In the genomic region with DNA sequence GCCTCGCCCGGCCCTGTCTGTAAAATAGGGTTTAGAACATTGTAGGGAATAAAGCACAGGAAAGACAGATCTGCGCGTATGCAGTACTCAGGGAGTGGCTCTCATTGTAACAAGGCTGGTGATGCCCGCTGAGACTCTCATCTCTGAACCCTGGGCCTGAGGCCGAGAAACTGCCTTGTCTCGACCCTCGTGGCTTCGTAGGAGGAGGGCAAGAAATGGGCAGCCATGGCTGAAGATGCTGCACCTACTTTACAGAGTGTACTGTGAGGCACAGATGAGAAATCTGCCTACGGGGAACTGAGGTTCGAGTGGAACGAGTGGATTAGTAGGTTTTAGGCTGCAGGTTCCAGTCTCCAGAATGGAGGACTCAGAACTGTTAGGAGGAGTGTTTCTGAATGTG, we compare ENCODE assay signal across 10 mouse cellular contexts. TPM values are rescaled to one million over a fixed set of nuclear protein-coding genes. Genes with fewer than 3 reads are reported as not detected.
A peak's percentile ranks its signal among the peaks of the same experiment; 100 is the strongest.
DNase-seq lines count a peak whose midpoint lies in the region; ATAC-seq and TF ChIP-seq lines count a peak whose summit lies in the region.
"Had no signal": no experiment of that assay in that cellular context is flagged by ENCODE, and none has a peak within 500 bp of the region (broad histone marks: within the 10 kb centered on the region; RNA-seq: fewer than 3 reads in every experiment).

No protein-coding gene starts in this region.

- no peak for TF ChIP-seq POLR2A in cerebellum, adult 2 months (IDR thresholded peaks at IDR 0.05; ENCODE audit: borderline replicate concordance, insufficient read depth, low read length)

- no peaks in the 10 kb centered on the region for H3K27me3 ChIP-seq in cerebellum, adult 2 months (ENCODE audit: control insufficient read depth, insufficient read depth, low read length)
- H3K27me3 ChIP-seq in lung, postnatal 0 days (replicated peaks; ENCODE audit: insufficient read depth, low read length), result peaks cover 35% of the 10 kb centered on the region
- H3K27me3 ChIP-seq in liver, embryonic 12.5 days (replicated peaks), result peaks cover 90% of the 10 kb centered on the region
- H3K27me3 ChIP-seq in stomach, embryonic 16.5 days (ENCODE audit: control insufficient read depth, insufficient read depth, low read length), result peaks cover 58% of the 10 kb centered on the region

- TF ChIP-seq CTCF in cerebellum, adult 2 months (IDR thresholded peaks at IDR 0.05; ENCODE audit: borderline replicate concordance, insufficient read depth, low read depth, low read length), result no peak
- no peak for TF ChIP-seq CTCF in lung, postnatal 0 days (IDR thresholded peaks at IDR 0.05)

- H3K4me3 ChIP-seq in cerebellum, adult 2 months (replicated peaks; ENCODE audit: insufficient read depth, low read depth, low read length), result peak overlapping the region; percentile 45
- peak overlapping the region; percentile 47 for H3K4me3 ChIP-seq in lung, postnatal 0 days (ENCODE audit: low read depth, low read length)
- H3K4me3 ChIP-seq in liver, embryonic 12.5 days, result peak overlapping the region; percentile 51; the same call in 1 of the 2 replicates
- H3K4me3 ChIP-seq in stomach, embryonic 16.5 days (replicated peaks; ENCODE audit: low read length), result peak overlapping the region; percentile 57

- DNase-seq in cerebellum, adult 2 months, result peak in 1 of 2 experiments; percentile 25
- no peak for DNase-seq in cerebellum, adult 8-10 months
- DNase-seq in lung, postnatal 0 days (ENCODE audit: low spot score), result no peak
- no peak for DNase-seq in lung, postnatal 14 days
- DNase-seq in layer of hippocampus, adult 9-11 months, result no peak
- DNase-seq in left cerebral cortex, postnatal 36 days (ENCODE audit: low spot score in 2 of 2), result no peak

- TF ChIP-seq EP300 in lung, postnatal 0 days (IDR thresholded peaks at IDR 0.05), result no peak

- intact Hi-C loops in left cerebral cortex, postnatal 36 days (cut with DNase I), result no loop called here

- H3K9me3 ChIP-seq in lung, postnatal 0 days (ENCODE audit: low read length), result no peaks in the 10 kb centered on the region
- no peaks in the 10 kb centered on the region for H3K9me3 ChIP-seq in liver, embryonic 12.5 days (replicated peaks)
- peaks cover 1% of the 10 kb centered on the region; the same call in 1 of the 2 replicates for H3K9me3 ChIP-seq in stomach, embryonic 16.5 days (replicated peaks; ENCODE audit: control insufficient read depth, low read length)

- 70% methylated on average over 12 of the region's 12 CpGs for WGBS in cerebellum, adult 2 months
- WGBS in lung, postnatal 0 days, result 27% methylated on average over 12 of the region's 12 CpGs
- WGBS in liver, embryonic 12.5 days (ENCODE audit: insufficient replicate concordance), result 39% methylated on average over 12 of the region's 12 CpGs
- 23% methylated on average over 12 of the region's 12 CpGs for WGBS in stomach, embryonic 16.5 days

- H3K27ac ChIP-seq in cerebellum, adult 2 months (ENCODE audit: insufficient read depth, low read length), result no peak overlapping the region
- H3K27ac ChIP-seq in lung, postnatal 0 days (ENCODE audit: low read length), result no peak overlapping the region
- H3K27ac ChIP-seq in liver, embryonic 12.5 days, result no peak overlapping the region
- no peak overlapping the region for H3K27ac ChIP-seq in stomach, embryonic 16.5 days (ENCODE audit: low read length)

- no peak overlapping the region for H3K9ac ChIP-seq in lung, postnatal 0 days (replicated peaks; ENCODE audit: low read depth)
- no peak overlapping the region for H3K9ac ChIP-seq in liver, embryonic 12.5 days
- H3K9ac ChIP-seq in stomach, embryonic 16.5 days (ENCODE audit: low read length), result no peak overlapping the region

- ATAC-seq in lung, postnatal 0 days, result no peak
- ATAC-seq in liver, embryonic 12.5 days, result no peak
- ATAC-seq in stomach, embryonic 16.5 days (ENCODE audit: insufficient read depth, low FRiP score), result no peak

- peak overlapping the region; percentile 95 for H3K4me2 ChIP-seq in lung, postnatal 0 days (replicated peaks; ENCODE audit: low read depth, low read length)
- H3K4me2 ChIP-seq in liver, embryonic 12.5 days, result peak overlapping the region; percentile 78
- H3K4me2 ChIP-seq in stomach, embryonic 16.5 days (ENCODE audit: low read depth, low read length), result peak overlapping the region; percentile 98; the same call in 1 of the 2 replicates

- H3K36me3 ChIP-seq in lung, postnatal 0 days (ENCODE audit: insufficient read depth, low read length), result no peaks in the 10 kb centered on the region
- H3K36me3 ChIP-seq in liver, embryonic 12.5 days, result no peaks in the 10 kb centered on the region
- H3K36me3 ChIP-seq in stomach, embryonic 16.5 days (ENCODE audit: control insufficient read depth, insufficient read depth, low read length), result no peaks in the 10 kb centered on the region

- H3K4me1 ChIP-seq in cerebellum, adult 2 months (ENCODE audit: control insufficient read depth, insufficient read depth, low read length), result peaks cover 19% of the 10 kb centered on the region
- H3K4me1 ChIP-seq in lung, postnatal 0 days (ENCODE audit: insufficient read depth, low read depth, low read length), result no peaks in the 10 kb centered on the region
- H3K4me1 ChIP-seq in liver, embryonic 12.5 days, result peaks cover 22% of the 10 kb centered on the region
- H3K4me1 ChIP-seq in stomach, embryonic 16.5 days (ENCODE audit: control insufficient read depth, insufficient read depth, low read length), result peaks cover 15% of the 10 kb centered on the region; the same call in 1 of the 2 replicates

RNA-seq across cellular contexts. Expression of gene Wnt3, which starts 36.7 kb away (rescaled TPM):
- polyA plus RNA-seq in cerebellum, adult 2 months (2012; rRNA removed), result 13.6 and 14.5 TPM in 2 replicates
- polyA plus RNA-seq in lung, postnatal 0 days (2015; fragmentation: Nextera tagmentation; extraction: Ambion mirVana), result 0.08 and 0.49 TPM in 2 replicates
- 0.04 and 0.12 TPM in 2 replicates for polyA plus RNA-seq in liver, embryonic 12.5 days (2016; fragmentation: Nextera tagmentation; extraction: Ambion mirVana)
- polyA plus RNA-seq in stomach, embryonic 16.5 days (2015; fragmentation: Nextera tagmentation; extraction: Ambion mirVana), result 0.06 and 0.16 TPM in 2 replicates
- total RNA-seq in left cerebral cortex, postnatal 36 days (2021), result 1 to 10 TPM; 1.2 to 1.8 TPM
- total RNA-seq: heart, adult 8-10 months; liver, adult 2 months had no signal
- polyA plus RNA-seq: liver, adult 2 months had no signal
